Comparison of ENCODE assay signal across 9 mouse cellular contexts in genomic region chr7:25705801-25706251, GRCm38 (mm10). TPM values are rescaled to one million over a fixed set of nuclear protein-coding genes. Genes with fewer than 3 reads are reported as not detected.
DNase-seq lines count a peak whose midpoint lies in the region; ATAC-seq and TF ChIP-seq lines count a peak whose summit lies in the region.
"Had no signal": no experiment of that assay in that cellular context is flagged by ENCODE, and none has a peak within 500 bp of the region (broad histone marks: within the 10 kb centered on the region; RNA-seq: fewer than 3 reads in every experiment).

No protein-coding gene starts in this region.

- no peaks in the 10 kb centered on the region for H3K9me3 ChIP-seq in forebrain, postnatal 0 days (ENCODE audit: low read length)
- H3K9me3 ChIP-seq in forebrain, embryonic 15.5 days, result 0 out of 2 replicates have a peak, but pooled peaks cover 5% of the 10 kb centered on the region
- H3K9me3 ChIP-seq in heart, embryonic 14.5 days (ENCODE audit: control insufficient read depth, low read length), result peaks cover 6% of the 10 kb centered on the region
- no peaks in the 10 kb centered on the region for H3K9me3 ChIP-seq in lung, embryonic 14.5 days (ENCODE audit: low read depth, low read length)
- H3K9me3 ChIP-seq in midbrain, embryonic 11.5 days (ENCODE audit: control insufficient read depth, low read length), result peaks cover 6% of the 10 kb centered on the region; the same call in 1 of the 2 replicates
- H3K9me3 ChIP-seq: embryonic facial prominence, embryonic 15.5 days had no signal

- no peak for TF ChIP-seq CTCF in forebrain, postnatal 0 days (IDR thresholded peaks at IDR 0.05; ENCODE audit: low read depth)
- no peak for TF ChIP-seq CTCF in lung, embryonic 14.5 days (IDR thresholded peaks at IDR 0.05; ENCODE audit: low read depth)

- DNase-seq in forebrain, postnatal 0 days, result no peak
- DNase-seq in CD4-positive, CD25-positive, alpha-beta regulatory T cell, adult 2 months (ENCODE audit: low read depth, low spot score), result peak; percentile 43
- peak; percentile 71 for DNase-seq in lung, embryonic 14.5 days
- DNase-seq in midbrain, embryonic 11.5 days (ENCODE audit: low spot score, missing footprints), result no peak
- DNase-seq in neural tube, embryonic 10.5 days (ENCODE audit: extremely low spot score, low spot score), result no peak
- DNase-seq in gastrocnemius, postnatal 14 days, result no peak

- ATAC-seq in forebrain, postnatal 0 days, result peak; percentile 51
- ATAC-seq in forebrain, embryonic 15.5 days (replicated peaks), result no peak
- ATAC-seq in heart, embryonic 14.5 days (ENCODE audit: insufficient number of reproducible peaks, insufficient read depth, low FRiP score, low read depth), result no peak
- peak; percentile 26; the same call in 1 of the 2 replicates for ATAC-seq in lung, embryonic 14.5 days (ENCODE audit: insufficient read depth)
- ATAC-seq in midbrain, embryonic 11.5 days (ENCODE audit: low FRiP score), result no peak

- H3K4me1 ChIP-seq in forebrain, postnatal 0 days (ENCODE audit: insufficient read depth), result 0 out of 2 replicates have a peak, but pooled peaks cover 2% of the 10 kb centered on the region
- peaks cover 12% of the 10 kb centered on the region for H3K4me1 ChIP-seq in forebrain, embryonic 15.5 days
- H3K4me1 ChIP-seq in heart, embryonic 14.5 days (ENCODE audit: control insufficient read depth in 2 of 2, insufficient read depth in 2 of 2, low read length in 2 of 2), result peaks cover 37 to 47% of the 10 kb centered on the region in 2 experiments
- peaks cover 21% of the 10 kb centered on the region for H3K4me1 ChIP-seq in lung, embryonic 14.5 days (ENCODE audit: insufficient read depth)
- H3K4me1 ChIP-seq in midbrain, embryonic 11.5 days (ENCODE audit: control insufficient read depth, insufficient read depth, low read length), result peaks cover 15% of the 10 kb centered on the region

- no peak overlapping the region for H3K9ac ChIP-seq in forebrain, postnatal 0 days
- no peak overlapping the region for H3K9ac ChIP-seq in forebrain, embryonic 15.5 days (replicated peaks)
- H3K9ac ChIP-seq in heart, embryonic 14.5 days (ENCODE audit: low read length), result no peak overlapping the region
- no peak overlapping the region for H3K9ac ChIP-seq in lung, embryonic 14.5 days
- no peak overlapping the region for H3K9ac ChIP-seq in midbrain, embryonic 11.5 days (ENCODE audit: low read length)
- H3K9ac ChIP-seq: embryonic facial prominence, embryonic 15.5 days had no signal

- no peak overlapping the region for H3K4me3 ChIP-seq in forebrain, postnatal 0 days (ENCODE audit: low read depth, low read length)
- H3K4me3 ChIP-seq in forebrain, embryonic 15.5 days, result no peak overlapping the region
- no peak overlapping the region for H3K4me3 ChIP-seq in heart, embryonic 14.5 days (ENCODE audit: control insufficient read depth in 1 of 2, insufficient read depth in 1 of 2, low read depth in 1 of 2, low read length in 2 of 2)
- no peak overlapping the region for H3K4me3 ChIP-seq in lung, embryonic 14.5 days (ENCODE audit: low read depth, low read length)
- no peak overlapping the region for H3K4me3 ChIP-seq in midbrain, embryonic 11.5 days (ENCODE audit: low read depth, low read length)
- H3K4me3 ChIP-seq: embryonic facial prominence, embryonic 15.5 days had no signal

- H3K27ac ChIP-seq in forebrain, postnatal 0 days (ENCODE audit: low read depth, low read length), result no peak overlapping the region
- no peak overlapping the region for H3K27ac ChIP-seq in forebrain, embryonic 15.5 days (replicated peaks)
- H3K27ac ChIP-seq in heart, embryonic 14.5 days (replicated peaks in 1 of 2; ENCODE audit: control insufficient read depth in 1 of 2, insufficient read depth in 1 of 2, low read depth in 2 of 2, low read length in 2 of 2), result peak overlapping the region; percentile 45 to 81
- H3K27ac ChIP-seq in lung, embryonic 14.5 days (ENCODE audit: low read depth), result peak overlapping the region; percentile 78; the same call in 1 of the 2 replicates
- H3K27ac ChIP-seq in midbrain, embryonic 11.5 days (ENCODE audit: low read depth, low read length), result no peak overlapping the region

- intact Hi-C loops in gastrocnemius, postnatal 14 days (cut with DNase I; ENCODE audit: low total_unique reads), result no loop called here

- H3K4me2 ChIP-seq in forebrain, postnatal 0 days (ENCODE audit: low read depth), result no peak overlapping the region
- H3K4me2 ChIP-seq in forebrain, embryonic 15.5 days (replicated peaks), result no peak overlapping the region
- no peak overlapping the region for H3K4me2 ChIP-seq in heart, embryonic 14.5 days (ENCODE audit: low read length)
- H3K4me2 ChIP-seq in lung, embryonic 14.5 days, result peak overlapping the region; percentile 10; the same call in 1 of the 2 replicates
- H3K4me2 ChIP-seq in midbrain, embryonic 11.5 days, result no peak overlapping the region
- H3K4me2 ChIP-seq: embryonic facial prominence, embryonic 15.5 days had no signal

- no peaks in the 10 kb centered on the region for H3K27me3 ChIP-seq in forebrain, postnatal 0 days (ENCODE audit: insufficient read depth, low read length)
- H3K27me3 ChIP-seq in forebrain, embryonic 15.5 days, result peaks cover 5% of the 10 kb centered on the region; the same call in 1 of the 2 replicates
- H3K27me3 ChIP-seq in heart, embryonic 14.5 days (ENCODE audit: control insufficient read depth, insufficient read depth, low read length), result no peaks in the 10 kb centered on the region
- peaks cover 4% of the 10 kb centered on the region; the same call in 1 of the 2 replicates for H3K27me3 ChIP-seq in lung, embryonic 14.5 days (ENCODE audit: insufficient read depth, low read length)
- H3K27me3 ChIP-seq in midbrain, embryonic 11.5 days (ENCODE audit: control insufficient read depth, insufficient read depth, low read length), result 0 out of 2 replicates have a peak, but pooled peaks cover 2% of the 10 kb centered on the region

- no peaks in the 10 kb centered on the region for H3K36me3 ChIP-seq in forebrain, postnatal 0 days (ENCODE audit: insufficient read depth)
- no peaks in the 10 kb centered on the region for H3K36me3 ChIP-seq in forebrain, embryonic 15.5 days
- peaks cover 12% of the 10 kb centered on the region; the same call in 1 of the 2 replicates for H3K36me3 ChIP-seq in heart, embryonic 14.5 days (ENCODE audit: control insufficient read depth, insufficient read depth, low read length)
- no peaks in the 10 kb centered on the region for H3K36me3 ChIP-seq in lung, embryonic 14.5 days (ENCODE audit: insufficient read depth)
- H3K36me3 ChIP-seq in midbrain, embryonic 11.5 days (ENCODE audit: control insufficient read depth, insufficient read depth, low read length), result no peaks in the 10 kb centered on the region

- 56% methylated on average over 6 of the region's 6 CpGs for WGBS in forebrain, postnatal 0 days
- 59% methylated on average over 6 of the region's 6 CpGs for WGBS in forebrain, embryonic 15.5 days
- 39% methylated on average over 6 of the region's 6 CpGs for WGBS in heart, embryonic 14.5 days
- 16% methylated on average over 6 of the region's 6 CpGs for WGBS in lung, embryonic 14.5 days
- WGBS in midbrain, embryonic 11.5 days, result 68% methylated on average over 6 of the region's 6 CpGs

RNA-seq across cellular contexts. Expression of gene Ccdc97, which starts 13.1 kb away (rescaled TPM):
- total RNA-seq in forebrain, postnatal 0 days (2014; rRNA removed), result 21.1 and 37.6 TPM in 2 replicates
- 31.7 and 32.0 TPM in 2 replicates for polyA plus RNA-seq in forebrain, postnatal 0 days (2015; fragmentation: Nextera tagmentation; extraction: Ambion mirVana)
- 29.3 and 32.4 TPM in 2 replicates for polyA plus RNA-seq in forebrain, embryonic 15.5 days (2015; fragmentation: Nextera tagmentation; extraction: Ambion mirVana)
- polyA plus RNA-seq in heart, embryonic 14.5 days (2014; fragmentation: Nextera tagmentation; extraction: Ambion mirVana), result 23.4 and 24.5 TPM in 2 replicates
- 28.6 and 29.4 TPM in 2 replicates for polyA plus RNA-seq in lung, embryonic 14.5 days (2014; fragmentation: Nextera tagmentation; extraction: Ambion mirVana)
- polyA plus RNA-seq in midbrain, embryonic 11.5 days (2014; fragmentation: Nextera tagmentation; extraction: Ambion mirVana), result 26.8 and 32.1 TPM in 2 replicates
- total RNA-seq in gastrocnemius, postnatal 14 days (2021), result 10 to 100 TPM; 31.4 to 31.8 TPM

RNA-seq across cellular contexts. Expression of gene Tgfb1, which starts 19.0 kb away (rescaled TPM):
- 1.6 and 3.1 TPM in 2 replicates for total RNA-seq in forebrain, postnatal 0 days (2014; rRNA removed)
- 0.39 and 0.56 TPM in 2 replicates for polyA plus RNA-seq in forebrain, postnatal 0 days (2015; fragmentation: Nextera tagmentation; extraction: Ambion mirVana)
- polyA plus RNA-seq in forebrain, embryonic 15.5 days (2015; fragmentation: Nextera tagmentation; extraction: Ambion mirVana), result 0.62 and 0.74 TPM in 2 replicates
- 3.5 and 4.5 TPM in 2 replicates for polyA plus RNA-seq in heart, embryonic 14.5 days (2014; fragmentation: Nextera tagmentation; extraction: Ambion mirVana)
- polyA plus RNA-seq in lung, embryonic 14.5 days (2014; fragmentation: Nextera tagmentation; extraction: Ambion mirVana), result 4.0 and 4.1 TPM in 2 replicates
- 0.78 and 1.4 TPM in 2 replicates for polyA plus RNA-seq in midbrain, embryonic 11.5 days (2014; fragmentation: Nextera tagmentation; extraction: Ambion mirVana)
- 10 to 100 TPM; 13.8 to 14.4 TPM for total RNA-seq in gastrocnemius, postnatal 14 days (2021)

RNA-seq across cellular contexts. Expression of gene B9d2, which starts 25.2 kb away (rescaled TPM):
- total RNA-seq in forebrain, postnatal 0 days (2014; rRNA removed), result 15.7 and 15.8 TPM in 2 replicates
- 58.2 and 60.1 TPM in 2 replicates for polyA plus RNA-seq in forebrain, postnatal 0 days (2015; fragmentation: Nextera tagmentation; extraction: Ambion mirVana)
- 39.2 and 39.4 TPM in 2 replicates for polyA plus RNA-seq in forebrain, embryonic 15.5 days (2015; fragmentation: Nextera tagmentation; extraction: Ambion mirVana)
- 29.4 and 30.5 TPM in 2 replicates for polyA plus RNA-seq in heart, embryonic 14.5 days (2014; fragmentation: Nextera tagmentation; extraction: Ambion mirVana)
- 25.1 and 27.6 TPM in 2 replicates for polyA plus RNA-seq in lung, embryonic 14.5 days (2014; fragmentation: Nextera tagmentation; extraction: Ambion mirVana)
- polyA plus RNA-seq in midbrain, embryonic 11.5 days (2014; fragmentation: Nextera tagmentation; extraction: Ambion mirVana), result 30.7 and 31.1 TPM in 2 replicates
- 10 to 100 TPM in 1 of 2 experiments, 1 to 10 TPM in 1; 9.7 to 11.3 TPM for total RNA-seq in gastrocnemius, postnatal 14 days (2021)

RNA-seq across cellular contexts. Expression of gene Tmem91, which starts 30.9 kb away (rescaled TPM):
- 32.8 and 40.3 TPM in 2 replicates for total RNA-seq in forebrain, postnatal 0 days (2014; rRNA removed)
- polyA plus RNA-seq in forebrain, postnatal 0 days (2015; fragmentation: Nextera tagmentation; extraction: Ambion mirVana), result 40.9 and 61.4 TPM in 2 replicates
- polyA plus RNA-seq in forebrain, embryonic 15.5 days (2015; fragmentation: Nextera tagmentation; extraction: Ambion mirVana), result 14.4 and 17.0 TPM in 2 replicates
- 1.6 and 2.2 TPM in 2 replicates for polyA plus RNA-seq in heart, embryonic 14.5 days (2014; fragmentation: Nextera tagmentation; extraction: Ambion mirVana)
- polyA plus RNA-seq in lung, embryonic 14.5 days (2014; fragmentation: Nextera tagmentation; extraction: Ambion mirVana), result 1.6 and 2.8 TPM in 2 replicates
- 0.99 and 1.6 TPM in 2 replicates for polyA plus RNA-seq in midbrain, embryonic 11.5 days (2014; fragmentation: Nextera tagmentation; extraction: Ambion mirVana)
- under 1 TPM in 1 of 2 experiments, not detected in 1; 0.35 TPM for total RNA-seq in gastrocnemius, postnatal 14 days (2021)

RNA-seq across cellular contexts. Expression of gene Exosc5, which starts 46.9 kb away (rescaled TPM):
- 22.9 and 24.9 TPM in 2 replicates for total RNA-seq in forebrain, postnatal 0 days (2014; rRNA removed)
- polyA plus RNA-seq in forebrain, postnatal 0 days (2015; fragmentation: Nextera tagmentation; extraction: Ambion mirVana), result 33.9 and 35.2 TPM in 2 replicates
- polyA plus RNA-seq in forebrain, embryonic 15.5 days (2015; fragmentation: Nextera tagmentation; extraction: Ambion mirVana), result 50.5 and 51.8 TPM in 2 replicates
- 33.9 and 35.8 TPM in 2 replicates for polyA plus RNA-seq in heart, embryonic 14.5 days (2014; fragmentation: Nextera tagmentation; extraction: Ambion mirVana)
- 72.3 and 79.7 TPM in 2 replicates for polyA plus RNA-seq in lung, embryonic 14.5 days (2014; fragmentation: Nextera tagmentation; extraction: Ambion mirVana)
- polyA plus RNA-seq in midbrain, embryonic 11.5 days (2014; fragmentation: Nextera tagmentation; extraction: Ambion mirVana), result 40.2 and 46.4 TPM in 2 replicates
- total RNA-seq in gastrocnemius, postnatal 14 days (2021), result 10 to 100 TPM; 21.3 to 21.6 TPM

Comparison
In these comparisons a context has a peak if more than half of its experiments do, and no peak if none do; other contexts are left out.
1. ATAC-seq: peak in forebrain, postnatal 0 days (single experiment) and lung, embryonic 14.5 days (single experiment); none in forebrain, embryonic 15.5 days (single experiment), heart, embryonic 14.5 days (single experiment) and midbrain, embryonic 11.5 days (single experiment).
2. DNase-seq: peak in CD4-positive, CD25-positive, alpha-beta regulatory T cell, adult 2 months (single experiment) and lung, embryonic 14.5 days (single experiment); none in forebrain, postnatal 0 days (single experiment), midbrain, embryonic 11.5 days (single experiment), neural tube, embryonic 10.5 days (single experiment) and gastrocnemius, postnatal 14 days (single experiment).
3. H3K27ac ChIP-seq: peak in heart, embryonic 14.5 days (2 of 2) and lung, embryonic 14.5 days (single experiment); none in forebrain, postnatal 0 days (single experiment), forebrain, embryonic 15.5 days (single experiment) and midbrain, embryonic 11.5 days (single experiment).